Mouse (Mus musculus) B cell, adult (primary cell): ENCODE results near the gene Aldh1l1. TPM values are rescaled to one million over a fixed set of nuclear protein-coding genes. Genes with fewer than 3 reads are reported as not detected.

Source experiments
- total RNA-seq: library from RNA; stranded (reverse); gene quantifications from 4 replicates; pipeline ENCODE4 v1.2.4, GENCODE M21; 2023; ENCODE audit not compliant: inconsistent age

Aldh1l1 gene
- total RNA-seq: 0.35 to 1.3 TPM in 2 of 4 replicates, not detected in the others

GRCm38 (mm10) chr6:90486176-90486921 lies at the start of gene Aldh1l1:
TSS of gene Aldh1l1 (plus strand) at chr6:90486427.

GRCm38 (mm10) chr6:90462181-90462706 lies 24.0 kb upstream of the Aldh1l1 start, which contains the start of gene Klf15:
TSS of gene Klf15 (plus strand) at chr6:90462576.

DNA sequence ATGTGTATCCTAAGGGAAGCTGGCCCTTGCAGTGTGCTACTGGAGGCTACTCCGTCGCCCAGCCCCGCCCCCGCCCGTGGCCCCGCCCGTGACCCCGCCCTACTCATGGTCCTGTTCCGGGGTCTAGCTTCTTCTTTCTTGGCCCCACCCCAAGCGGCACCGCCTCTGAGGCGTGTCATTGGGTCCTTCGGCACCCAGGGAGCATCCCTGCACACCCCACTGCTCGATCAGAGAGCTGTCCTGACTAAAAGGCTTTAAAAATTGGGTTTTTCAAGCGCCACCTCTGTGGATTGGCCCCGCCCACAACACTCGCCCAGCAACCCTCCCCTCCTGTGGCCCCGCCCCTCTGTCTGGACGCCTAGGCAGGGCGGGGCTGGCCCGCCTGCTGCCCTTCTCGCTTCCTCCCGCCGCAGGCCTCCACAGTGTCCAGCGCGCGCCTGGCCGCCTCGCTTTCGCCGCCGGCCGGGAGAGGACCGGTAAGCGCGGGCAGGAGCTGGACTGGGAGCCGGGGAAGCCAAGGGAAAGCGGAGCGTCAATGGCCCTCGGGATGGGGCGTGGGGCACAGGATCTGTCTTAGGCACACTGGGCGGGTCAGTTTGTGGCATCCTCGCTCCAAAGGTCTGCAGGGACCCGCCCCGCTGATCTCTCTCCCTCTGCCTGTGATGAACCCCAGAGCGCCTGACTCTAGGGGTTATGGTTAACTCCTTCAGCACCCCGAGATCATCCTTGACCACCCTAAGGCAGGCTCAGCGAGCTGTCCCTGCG lies 118.5 kb downstream of the Aldh1l1 start, which contains the start of gene Slc41a3:
Gene Slc41a3 (plus strand): TSS at position 193 of the 765 bp plus-strand sequence.

Other genes with a start within 250 kb of the Aldh1l1 start
- gene Vmn1r54, start 240.1 kb upstream of the Aldh1l1 start, total RNA-seq: not detected in 4 replicates
- gene BC048671, start 185.2 kb upstream of the Aldh1l1 start, total RNA-seq: not detected in 4 replicates
- gene Chst13, start 161.2 kb upstream of the Aldh1l1 start, total RNA-seq: not detected in 4 replicates
- gene Uroc1, start 153.1 kb upstream of the Aldh1l1 start, total RNA-seq: not detected in 4 replicates
- gene Zxdc, start 116.9 kb upstream of the Aldh1l1 start, total RNA-seq: 26.4 to 31.6 TPM (median 29.4 TPM) in 4 replicates
- gene Cfap100, start 57.6 kb upstream of the Aldh1l1 start, total RNA-seq: not detected in 4 replicates
- not detected in 4 replicates for gene Klf15, start 23.9 kb upstream of the Aldh1l1 start, total RNA-seq
- gene Slc41a3, start 118.3 kb downstream of the Aldh1l1 start, total RNA-seq: 4.7 to 5.6 TPM (median 5.0 TPM) in 4 replicates